Comparison of ENCODE assay signal across 8 mouse cellular contexts in the genomic region with DNA sequence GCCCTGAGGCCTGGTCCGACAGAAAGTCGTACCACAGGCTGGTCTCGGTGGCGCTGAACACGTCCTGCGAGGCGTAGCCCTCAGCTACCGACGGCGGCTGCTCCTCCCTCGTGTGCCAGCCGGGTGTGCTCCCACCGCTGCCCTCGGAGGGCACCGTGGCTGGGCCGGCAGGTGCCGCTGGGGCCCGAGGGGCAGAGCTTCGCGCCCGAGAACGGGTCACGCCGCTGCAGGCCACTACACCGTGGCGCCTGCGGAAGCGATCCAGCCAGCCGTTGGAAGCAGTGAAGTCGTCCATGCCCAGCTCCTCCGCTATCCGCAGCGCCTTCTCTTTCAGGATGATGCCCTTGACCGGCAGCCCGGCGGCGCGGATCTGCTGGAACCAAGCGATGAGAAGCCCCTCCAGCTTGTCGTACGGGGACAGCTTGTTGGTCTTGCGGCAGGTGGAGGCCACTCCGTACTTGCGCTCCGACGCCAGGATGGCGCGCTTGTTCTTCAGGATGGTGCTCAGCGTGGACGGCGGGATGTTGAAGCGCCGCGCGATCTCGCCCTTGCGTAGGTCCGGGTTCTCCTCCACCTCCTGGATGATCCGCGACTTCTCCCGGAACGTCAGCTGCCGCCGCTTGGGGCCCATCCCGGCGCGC. TPM values are rescaled to one million over a fixed set of nuclear protein-coding genes. Genes with fewer than 3 reads are reported as not detected.
A peak's percentile ranks its signal among the peaks of the same experiment; 100 is the strongest.
DNase-seq lines count a peak whose midpoint lies in the region; ATAC-seq and TF ChIP-seq lines count a peak whose summit lies in the region.

No protein-coding gene starts in this region.

- TF ChIP-seq CTCF in thymus, adult 2 months (IDR thresholded peaks at IDR 0.05; ENCODE audit: borderline replicate concordance, control insufficient read depth, extremely low read depth, insufficient read depth, low read length, poor library complexity) = no peak

- peaks cover 20% of the 10 kb centered on the region for H3K4me1 ChIP-seq in thymus, adult 2 months (replicated peaks; ENCODE audit: control insufficient read depth, insufficient read depth, low read length)
- H3K4me1 ChIP-seq in embryonic facial prominence, embryonic 10.5 days = peaks cover 50% of the 10 kb centered on the region
- H3K4me1 ChIP-seq in midbrain, embryonic 16.5 days (ENCODE audit: control insufficient read depth, insufficient read depth, low read length) = peaks cover 44% of the 10 kb centered on the region

- H3K27me3 ChIP-seq in thymus, adult 2 months (ENCODE audit: control insufficient read depth, insufficient read depth, low read length) = no peaks in the 10 kb centered on the region
- H3K27me3 ChIP-seq in embryonic facial prominence, embryonic 10.5 days (replicated peaks; ENCODE audit: low read depth, poor library complexity, severe bottlenecking) = peaks cover 2% of the 10 kb centered on the region; the same call in 1 of the 2 replicates
- no peaks in the 10 kb centered on the region for H3K27me3 ChIP-seq in midbrain, embryonic 16.5 days (ENCODE audit: control insufficient read depth, insufficient read depth, low read depth, low read length)

- ATAC-seq in midbrain, embryonic 16.5 days = peak; percentile 63

- no peak overlapping the region for H3K27ac ChIP-seq in thymus, adult 2 months (ENCODE audit: control insufficient read depth, insufficient read depth, low read length)
- peak overlapping the region; percentile 92 for H3K27ac ChIP-seq in embryonic facial prominence, embryonic 10.5 days (replicated peaks)
- H3K27ac ChIP-seq in midbrain, embryonic 16.5 days (ENCODE audit: low read length) = peak overlapping the region; percentile 97

- peak overlapping the region; percentile 79 for H3K4me3 ChIP-seq in thymus, adult 2 months (ENCODE audit: control insufficient read depth, insufficient read depth, low read length)
- peak overlapping the region; percentile 88 for H3K4me3 ChIP-seq in embryonic facial prominence, embryonic 10.5 days
- peak overlapping the region; percentile 91 for H3K4me3 ChIP-seq in midbrain, embryonic 16.5 days (ENCODE audit: low read depth, low read length)

- no peaks in the 10 kb centered on the region for H3K36me3 ChIP-seq in thymus, adult 2 months (ENCODE audit: control insufficient read depth, insufficient read depth, low read length)
- peaks cover 31% of the 10 kb centered on the region for H3K36me3 ChIP-seq in embryonic facial prominence, embryonic 10.5 days (replicated peaks)
- H3K36me3 ChIP-seq in midbrain, embryonic 16.5 days (ENCODE audit: control insufficient read depth, insufficient read depth, low read length) = no peaks in the 10 kb centered on the region

- H3K4me2 ChIP-seq in midbrain, embryonic 16.5 days (ENCODE audit: low read length) = peak overlapping the region; percentile 100

- WGBS in thymus, adult 2 months = under 1% methylated on average over 67 of the region's 67 CpGs
- WGBS in embryonic facial prominence, embryonic 10.5 days = 1% methylated on average over 67 of the region's 67 CpGs
- WGBS in midbrain, embryonic 16.5 days = under 1% methylated on average over 61 of the region's 67 CpGs

- no peaks in the 10 kb centered on the region for H3K9me3 ChIP-seq in embryonic facial prominence, embryonic 10.5 days
- H3K9me3 ChIP-seq in midbrain, embryonic 16.5 days (replicated peaks; ENCODE audit: control insufficient read depth, low read length, poor library complexity, severe bottlenecking) = no peaks in the 10 kb centered on the region

- no peak for TF ChIP-seq POLR2A in thymus, adult 2 months (IDR thresholded peaks at IDR 0.05; ENCODE audit: control insufficient read depth, extremely low read depth, insufficient read depth, low read length, poor library complexity)

- H3K9ac ChIP-seq in midbrain, embryonic 16.5 days (ENCODE audit: low read depth, low read length) = peak overlapping the region; percentile 95

- peak; percentile 39 for DNase-seq in thymus, adult 2 months
- DNase-seq in thymus, adult 18-20 months = no peak
- DNase-seq in embryonic facial prominence, embryonic 10.5 days (ENCODE audit: low spot score) = peak; percentile 77
- DNase-seq in heart, adult 18-20 months = peak; percentile 67 to 73
- DNase-seq in kidney, adult 18-20 months = peak; percentile 70
- peak; percentile 56 for DNase-seq in liver
- DNase-seq in spleen, postnatal 10 days (ENCODE audit: low spot score in 2 of 2) = peak; percentile 70 to 73

RNA-seq across cellular contexts. Expression of a gene that starts 0.5 kb away (rescaled TPM):
- polyA plus RNA-seq in thymus, adult 2 months (2012; rRNA removed) = 45.6 and 52.5 TPM in 2 replicates
- polyA plus RNA-seq in embryonic facial prominence, embryonic 10.5 days (2016; fragmentation: Nextera tagmentation; extraction: Ambion mirVana) = 7.4 and 7.6 TPM in 2 replicates
- total RNA-seq in heart, adult 18-20 months (2021) = 10 to 100 TPM; 76.7 to 79.6 TPM
- 11.1 and 11.7 TPM in 2 replicates for polyA plus RNA-seq in midbrain, embryonic 16.5 days (2015; fragmentation: Nextera tagmentation; extraction: Ambion mirVana)

RNA-seq across cellular contexts. Expression of a gene that starts 7.4 kb away (rescaled TPM):
- polyA plus RNA-seq in thymus, adult 2 months (2012; rRNA removed) = 121 and 150 TPM in 2 replicates
- 50.0 and 52.6 TPM in 2 replicates for polyA plus RNA-seq in embryonic facial prominence, embryonic 10.5 days (2016; fragmentation: Nextera tagmentation; extraction: Ambion mirVana)
- 1 to 10 TPM; 2.9 to 5.9 TPM for total RNA-seq in heart, adult 18-20 months (2021)
- 16.2 and 18.5 TPM in 2 replicates for polyA plus RNA-seq in midbrain, embryonic 16.5 days (2015; fragmentation: Nextera tagmentation; extraction: Ambion mirVana)

RNA-seq across cellular contexts. Expression of a gene that starts 7.7 kb away (rescaled TPM):
- polyA plus RNA-seq in thymus, adult 2 months (2012; rRNA removed) = 8.3 and 8.7 TPM in 2 replicates
- 3.2 TPM in 2 replicates for polyA plus RNA-seq in embryonic facial prominence, embryonic 10.5 days (2016; fragmentation: Nextera tagmentation; extraction: Ambion mirVana)
- total RNA-seq in heart, adult 18-20 months (2021) = 1 to 10 TPM; 4.7 to 5.5 TPM
- 9.5 and 11.2 TPM in 2 replicates for polyA plus RNA-seq in midbrain, embryonic 16.5 days (2015; fragmentation: Nextera tagmentation; extraction: Ambion mirVana)

RNA-seq across cellular contexts. Expression of a gene that starts 19.5 kb away (rescaled TPM):
- 108 and 135 TPM in 2 replicates for polyA plus RNA-seq in thymus, adult 2 months (2012; rRNA removed)
- 115 and 119 TPM in 2 replicates for polyA plus RNA-seq in embryonic facial prominence, embryonic 10.5 days (2016; fragmentation: Nextera tagmentation; extraction: Ambion mirVana)
- 10 to 100 TPM in 1 of 2 experiments, 1 to 10 TPM in 1; 9.7 to 17.7 TPM for total RNA-seq in heart, adult 18-20 months (2021)
- polyA plus RNA-seq in midbrain, embryonic 16.5 days (2015; fragmentation: Nextera tagmentation; extraction: Ambion mirVana) = 74.0 and 74.1 TPM in 2 replicates

RNA-seq across cellular contexts. Expression of a gene that starts 27.5 kb away (rescaled TPM):
- 45.7 and 52.7 TPM in 2 replicates for polyA plus RNA-seq in thymus, adult 2 months (2012; rRNA removed)
- 23.3 and 25.3 TPM in 2 replicates for polyA plus RNA-seq in embryonic facial prominence, embryonic 10.5 days (2016; fragmentation: Nextera tagmentation; extraction: Ambion mirVana)
- 10 to 100 TPM; 36.7 to 41.7 TPM for total RNA-seq in heart, adult 18-20 months (2021)
- 33.0 and 34.7 TPM in 2 replicates for polyA plus RNA-seq in midbrain, embryonic 16.5 days (2015; fragmentation: Nextera tagmentation; extraction: Ambion mirVana)

Comparison
In these comparisons a context has a peak if more than half of its experiments do, and no peak if none do; other contexts are left out.
1. DNase-seq: peak in thymus, adult 2 months (single experiment), embryonic facial prominence, embryonic 10.5 days (single experiment), heart, adult 18-20 months (2 of 2), kidney, adult 18-20 months (single experiment), liver (single experiment) and spleen, postnatal 10 days (2 of 2); none in thymus, adult 18-20 months (0 of 2).
2. Peak in every context shown above with its lines, with median percentiles within 50 percentile points of each other: H3K4me3 ChIP-seq.